Mouse (Mus musculus): ENCODE results near the gene Cryba1. TPM values are rescaled to one million over a fixed set of nuclear protein-coding genes. Genes with fewer than 3 reads are reported as not detected.

Gene Cryba1
- polyA plus RNA-seq, 1 experiment: 0.19 TPM

DNA sequence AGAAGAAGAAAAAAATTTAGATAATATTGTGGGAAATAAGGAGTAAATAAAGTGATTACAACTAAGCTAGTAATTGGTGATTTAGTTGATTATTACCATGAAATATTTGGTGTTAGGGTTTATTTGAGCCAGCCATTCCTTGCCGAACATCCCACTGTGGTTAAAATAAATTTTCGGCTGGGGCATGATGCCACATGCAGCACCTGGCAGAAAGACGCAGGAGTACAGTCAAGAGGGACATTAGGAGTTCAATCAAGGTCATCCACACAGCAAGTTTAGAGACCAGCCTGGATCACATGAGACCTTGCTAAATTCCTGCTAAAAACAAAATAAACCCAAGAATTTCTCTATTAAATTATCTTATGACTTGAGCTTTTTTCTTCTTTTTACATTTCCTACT lies 16.0 kb downstream of the Cryba1 start:
- DNase-seq (ENCODE audit: low read depth): no peak
- TF ChIP-seq CTCF (IDR thresholded peaks at IDR 0.05; ENCODE audit: borderline replicate concordance, extremely low read depth, insufficient read depth, insufficient read length): no peak

DNA sequence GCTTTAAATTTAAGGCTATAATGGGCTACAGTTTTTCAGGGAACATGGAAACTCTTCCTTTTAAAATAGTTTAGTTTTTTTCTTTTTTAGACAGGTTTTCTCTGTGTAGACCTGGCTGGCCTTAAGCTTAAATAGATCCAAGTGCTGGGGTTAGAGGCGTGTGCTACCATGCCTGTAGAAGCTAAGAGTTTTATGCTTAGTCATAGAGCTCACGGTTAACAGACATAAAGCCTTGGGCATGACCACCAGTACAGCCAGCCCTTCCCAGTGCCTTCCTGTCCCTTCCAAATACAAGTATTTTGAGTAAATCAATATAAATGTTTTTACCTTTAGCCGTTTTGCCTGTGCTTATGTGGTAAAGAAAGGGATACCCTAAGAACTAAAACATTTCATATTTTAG lies 19.2 kb downstream of the Cryba1 start:
- no peak for DNase-seq (ENCODE audit: low read depth)
- TF ChIP-seq CTCF (IDR thresholded peaks at IDR 0.05; ENCODE audit: borderline replicate concordance, extremely low read depth, insufficient read depth, insufficient read length) (no peak), POLR2A (IDR thresholded peaks at IDR 0.05; ENCODE audit: borderline replicate concordance, extremely low read depth, insufficient read depth, insufficient read length, poor library complexity, severe bottlenecking) (no peak)

GRCm38 (mm10) chr11:77697232-77697631 lies 27.9 kb downstream of the Cryba1 start:
- no peak for DNase-seq (ENCODE audit: low read depth)
- TF ChIP-seq CTCF (IDR thresholded peaks at IDR 0.05; ENCODE audit: borderline replicate concordance, extremely low read depth, insufficient read depth, insufficient read length): no peak
- no peak for TF ChIP-seq POLR2A (IDR thresholded peaks at IDR 0.05; ENCODE audit: borderline replicate concordance, extremely low read depth, insufficient read depth, insufficient read length, poor library complexity, severe bottlenecking)

DNA sequence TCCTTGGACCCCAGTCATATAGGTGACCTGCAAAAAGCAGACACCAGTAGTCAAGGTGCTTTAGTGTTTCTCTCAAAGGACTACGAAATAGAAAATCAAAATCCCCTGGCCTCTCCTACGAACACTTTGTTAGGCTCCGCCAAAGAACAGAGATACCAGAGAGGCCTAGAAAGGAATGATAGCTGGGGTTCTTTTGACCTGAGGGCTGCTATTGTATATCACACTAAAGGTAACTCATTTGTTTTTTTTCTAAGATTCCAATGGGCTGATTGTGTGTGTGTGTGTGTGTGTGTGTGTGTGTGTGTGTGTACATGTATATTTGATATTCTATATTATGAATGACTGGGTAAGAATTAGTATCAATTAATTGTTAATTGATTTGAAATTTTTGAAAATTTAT lies 32.1 kb downstream of the Cryba1 start:
- no peak for TF ChIP-seq CTCF (IDR thresholded peaks at IDR 0.05; ENCODE audit: borderline replicate concordance, extremely low read depth, insufficient read depth, insufficient read length)
- TF ChIP-seq POLR2A (IDR thresholded peaks at IDR 0.05; ENCODE audit: borderline replicate concordance, extremely low read depth, insufficient read depth, insufficient read length, poor library complexity, severe bottlenecking): no peak
- no peak for DNase-seq (ENCODE audit: low read depth)

GRCm38 (mm10) chr11:77687541-77688131 lies 37.4 kb downstream of the Cryba1 start:
- DNase-seq (ENCODE audit: low read depth): peak; percentile 59

GRCm38 (mm10) chr11:77686841-77687540 lies 38.1 kb downstream of the Cryba1 start:
- DNase-seq (ENCODE audit: low read depth): peak; percentile 75
- TF ChIP-seq CTCF (IDR thresholded peaks at IDR 0.05; ENCODE audit: borderline replicate concordance, extremely low read depth, insufficient read depth, insufficient read length) (no peak), POLR2A (IDR thresholded peaks at IDR 0.05; ENCODE audit: borderline replicate concordance, extremely low read depth, insufficient read depth, insufficient read length, poor library complexity, severe bottlenecking) (peak; percentile 9; the same call in 1 of the 2 replicates)

More at GRCm38 (mm10) chr11:77687541-77688131, 37.4 kb downstream of the Cryba1 start:
- no peak for TF ChIP-seq CTCF (IDR thresholded peaks at IDR 0.05; ENCODE audit: borderline replicate concordance, extremely low read depth, insufficient read depth, insufficient read length)
- TF ChIP-seq POLR2A (IDR thresholded peaks at IDR 0.05; ENCODE audit: borderline replicate concordance, extremely low read depth, insufficient read depth, insufficient read length, poor library complexity, severe bottlenecking): no peak

- no peak for DNase-seq (ENCODE audit: low read depth)
- TF ChIP-seq CTCF (IDR thresholded peaks at IDR 0.05; ENCODE audit: borderline replicate concordance, extremely low read depth, insufficient read depth, insufficient read length): no peak
- no peak for TF ChIP-seq POLR2A (IDR thresholded peaks at IDR 0.05; ENCODE audit: borderline replicate concordance, extremely low read depth, insufficient read depth, insufficient read length, poor library complexity, severe bottlenecking)
Observed at GRCm38 (mm10) chr11:77686346-77686840, 38.7 kb downstream of the Cryba1 start.

- peak; percentile 100 for DNase-seq (ENCODE audit: low read depth)
- TF ChIP-seq POLR2A (IDR thresholded peaks at IDR 0.05; ENCODE audit: borderline replicate concordance, extremely low read depth, insufficient read depth, insufficient read length, poor library complexity, severe bottlenecking) (peak; percentile 94; the same call in 1 of the 2 replicates), CTCF (IDR thresholded peaks at IDR 0.05; ENCODE audit: borderline replicate concordance, extremely low read depth, insufficient read depth, insufficient read length) (no peak)
Observed at GRCm38 (mm10) chr11:77685383-77686265, 39.5 kb downstream of the Cryba1 start, which contains the start of gene Nufip2. Gene Nufip2, plus strand, starts transcription at chr11:77686155.

DNA sequence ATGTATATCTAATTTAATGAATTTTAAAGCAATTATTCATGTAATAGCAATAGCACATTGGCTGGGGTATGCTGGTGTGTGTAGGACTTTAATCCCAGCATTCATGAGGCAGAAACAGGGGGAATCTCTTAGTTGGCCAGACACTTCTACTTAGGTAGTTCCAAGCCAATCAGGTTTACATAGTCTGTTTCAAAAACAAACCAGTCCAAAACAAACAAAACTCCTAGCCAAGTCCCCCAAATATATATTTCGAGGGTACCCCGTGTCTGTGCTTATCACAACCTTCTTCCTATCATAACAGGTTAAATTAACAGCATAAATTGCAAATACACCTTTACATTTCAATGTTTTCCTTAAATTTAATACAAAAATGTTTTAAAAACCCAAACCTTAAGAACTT lies 40.2 kb downstream of the Cryba1 start:
- peak; percentile 13 for DNase-seq (ENCODE audit: low read depth)
- TF ChIP-seq POLR2A (IDR thresholded peaks at IDR 0.05; ENCODE audit: borderline replicate concordance, extremely low read depth, insufficient read depth, insufficient read length, poor library complexity, severe bottlenecking) (no peak), CTCF (IDR thresholded peaks at IDR 0.05; ENCODE audit: borderline replicate concordance, extremely low read depth, insufficient read depth, insufficient read length) (no peak)

- TF ChIP-seq CTCF (IDR thresholded peaks at IDR 0.05; ENCODE audit: borderline replicate concordance, extremely low read depth, insufficient read depth, insufficient read length): no peak
Observed at GRCm38 (mm10) chr11:77680018-77680417, 45.1 kb downstream of the Cryba1 start.

DNA sequence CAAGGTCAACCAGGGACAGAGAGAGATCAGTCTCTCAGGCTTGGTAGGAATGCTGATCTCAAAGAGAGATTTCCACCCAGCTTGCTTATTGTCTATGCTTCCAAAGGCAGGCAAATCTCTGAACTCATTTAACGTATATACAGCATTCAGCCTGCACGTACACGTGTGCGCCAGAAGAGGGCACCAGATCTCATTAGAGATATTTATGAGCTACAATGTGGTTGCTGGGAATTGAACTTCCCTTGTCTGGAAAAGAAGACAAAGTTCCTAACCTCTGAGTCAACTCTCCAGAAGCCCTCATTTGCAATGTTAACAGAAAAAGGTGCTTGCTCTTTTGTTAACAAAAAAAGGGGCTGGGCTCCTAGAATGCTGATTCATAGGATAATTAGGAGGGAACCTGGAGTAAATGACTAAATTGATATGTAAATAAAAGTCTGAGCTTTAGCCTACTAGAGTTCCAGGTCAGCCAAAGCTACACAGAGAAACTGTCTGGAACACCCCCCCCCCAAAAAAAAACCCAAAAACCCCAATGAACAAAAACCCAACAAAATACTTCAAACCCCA lies 51.6 kb downstream of the Cryba1 start:
- DNase-seq (ENCODE audit: low read depth): no peak
- TF ChIP-seq POLR2A (IDR thresholded peaks at IDR 0.05; ENCODE audit: borderline replicate concordance, extremely low read depth, insufficient read depth, insufficient read length, poor library complexity, severe bottlenecking): no peak
- TF ChIP-seq CTCF (IDR thresholded peaks at IDR 0.05; ENCODE audit: borderline replicate concordance, extremely low read depth, insufficient read depth, insufficient read length): 0 out of 2 replicates have a peak, but pooled peaks have one; percentile 16

More at GRCm38 (mm10) chr11:77680018-77680417, 45.1 kb downstream of the Cryba1 start:
- no peak for DNase-seq (ENCODE audit: low read depth)
